Mouse (Mus musculus): Measurements from ENCODE around the gene Ndufb7. TPM values are rescaled to one million over a fixed set of nuclear protein-coding genes. Genes with fewer than 3 reads are reported as not detected.

Ndufb7 gene
- polyA plus RNA-seq, 1 experiment from 2014 or later: 304 TPM

DNA sequence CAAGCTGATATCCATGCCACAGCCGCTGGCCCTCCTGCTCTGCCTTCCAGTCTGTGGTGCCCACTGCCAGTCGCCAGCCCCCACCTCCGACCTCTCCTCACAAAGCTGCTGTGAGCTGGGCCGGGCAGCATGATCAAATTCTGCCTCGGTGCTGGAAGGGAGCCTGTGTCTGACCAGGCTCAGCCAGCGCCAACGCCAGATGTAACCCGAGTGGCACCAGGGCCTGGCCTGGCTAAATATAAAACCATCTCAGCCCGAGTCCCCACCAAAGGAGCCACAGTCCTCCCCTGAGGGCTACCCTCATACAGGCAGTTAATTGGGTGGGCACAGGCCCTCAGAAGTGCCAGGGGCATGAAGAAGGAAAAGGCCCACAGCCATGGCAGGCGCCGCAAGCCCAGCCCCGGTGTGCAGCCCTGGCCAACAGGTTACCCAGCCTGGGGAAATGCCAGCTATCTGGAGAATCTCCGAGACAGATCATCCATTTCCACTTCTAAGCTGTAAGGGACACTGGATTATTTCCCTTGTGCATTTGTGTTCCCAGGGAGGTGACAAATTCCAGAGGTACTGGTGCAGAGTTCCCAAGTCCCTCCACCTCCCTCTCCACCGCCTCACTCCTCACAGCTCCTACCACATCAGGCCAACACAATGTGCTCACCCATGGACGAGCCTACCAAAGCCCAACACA, 8.3 kb downstream of the Ndufb7 start:
- WGBS (ENCODE audit: insufficient replicate concordance): 88% methylated on average over 15 of the region's 15 CpGs
- Histone ChIP-seq H3K9me3 (ENCODE audit: low read length) (no peaks in the 10 kb centered on the region), H3K4me1 (ENCODE audit: insufficient read depth) (peaks cover 8% of the 10 kb centered on the region), H3K36me3 (replicated peaks; ENCODE audit: insufficient read depth, low read length) (peaks cover 24% of the 10 kb centered on the region), H3K9ac (replicated peaks) (no peak overlapping the region; the same call in 1 of the 2 replicates), H3K4me2 (ENCODE audit: low read depth, low read length) (no peak overlapping the region), H3K4me3 (ENCODE audit: low read depth, low read length) (no peak overlapping the region), H3K27ac (ENCODE audit: low read depth) (no peak overlapping the region), H3K27me3 (ENCODE audit: insufficient read depth, low read length) (no peaks in the 10 kb centered on the region)
- no peak for TF ChIP-seq EP300 (IDR thresholded peaks at IDR 0.05; ENCODE audit: low read depth)
- no peak for TF ChIP-seq CTCF (IDR thresholded peaks at IDR 0.05; ENCODE audit: low read depth)
- no peak for DNase-seq
- no peak for ATAC-seq

DNA sequence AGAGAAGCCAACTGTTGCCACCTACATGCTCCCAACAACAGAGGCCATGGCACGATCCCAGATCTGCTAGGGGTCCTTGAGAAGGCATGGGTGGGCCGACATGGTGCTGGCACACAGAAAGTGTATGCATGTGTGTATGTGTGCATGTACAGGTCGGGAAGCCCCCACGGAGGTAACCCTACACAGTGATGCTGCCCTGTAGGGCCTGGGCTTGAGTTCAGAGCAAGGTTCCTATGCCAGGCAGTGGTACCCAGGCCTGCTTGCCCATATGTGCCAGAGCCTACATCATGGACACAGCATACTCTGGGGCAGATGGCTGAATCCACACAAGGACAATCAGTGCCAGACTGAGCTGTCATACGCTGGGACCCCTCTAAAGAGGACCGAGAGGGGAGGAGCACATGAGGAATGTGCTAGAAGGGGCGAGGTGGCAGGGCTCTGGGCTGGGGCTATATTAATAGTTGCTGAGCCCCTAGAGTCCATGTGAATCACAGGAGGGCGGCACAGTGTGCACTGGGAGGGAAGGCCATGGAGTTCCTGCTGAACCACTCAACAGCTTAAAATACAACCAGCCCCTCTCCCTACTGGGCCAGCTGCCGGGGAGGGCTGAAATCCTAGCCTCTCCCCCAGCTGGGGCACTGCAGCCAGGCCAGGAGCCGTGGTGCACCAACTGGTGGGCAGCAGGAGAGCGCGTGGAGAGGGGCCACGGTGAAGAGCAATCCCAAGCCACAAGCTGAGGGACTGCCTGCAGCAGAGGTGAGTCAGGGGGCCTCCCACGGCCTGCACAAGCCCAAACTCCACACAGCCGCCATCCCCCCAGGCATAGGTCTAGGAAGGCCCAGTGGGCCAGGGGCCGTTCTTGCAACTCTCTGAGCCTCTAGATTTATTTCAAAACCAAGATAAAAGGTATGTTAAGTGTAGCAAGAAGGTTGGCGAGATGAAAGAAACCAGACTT, 9.4 kb downstream of the Ndufb7 start:
- ATAC-seq (no peak), DNase-seq (no peak)
- Histone ChIP-seq H3K9me3 (ENCODE audit: low read length) (no peaks in the 10 kb centered on the region), H3K27ac (ENCODE audit: low read depth) (no peak overlapping the region), H3K4me2 (ENCODE audit: low read depth, low read length) (no peak overlapping the region), H3K36me3 (replicated peaks; ENCODE audit: insufficient read depth, low read length) (peaks cover 24% of the 10 kb centered on the region), H3K4me3 (ENCODE audit: low read depth, low read length) (no peak overlapping the region), H3K9ac (replicated peaks) (no peak overlapping the region), H3K4me1 (ENCODE audit: insufficient read depth) (peaks cover 8% of the 10 kb centered on the region), H3K27me3 (ENCODE audit: insufficient read depth, low read length) (no peaks in the 10 kb centered on the region)
- 79% methylated on average over 17 of the region's 17 CpGs for WGBS (ENCODE audit: insufficient replicate concordance)
- TF ChIP-seq CTCF (IDR thresholded peaks at IDR 0.05; ENCODE audit: low read depth): no peak
- TF ChIP-seq EP300 (IDR thresholded peaks at IDR 0.05; ENCODE audit: low read depth): no peak

DNA sequence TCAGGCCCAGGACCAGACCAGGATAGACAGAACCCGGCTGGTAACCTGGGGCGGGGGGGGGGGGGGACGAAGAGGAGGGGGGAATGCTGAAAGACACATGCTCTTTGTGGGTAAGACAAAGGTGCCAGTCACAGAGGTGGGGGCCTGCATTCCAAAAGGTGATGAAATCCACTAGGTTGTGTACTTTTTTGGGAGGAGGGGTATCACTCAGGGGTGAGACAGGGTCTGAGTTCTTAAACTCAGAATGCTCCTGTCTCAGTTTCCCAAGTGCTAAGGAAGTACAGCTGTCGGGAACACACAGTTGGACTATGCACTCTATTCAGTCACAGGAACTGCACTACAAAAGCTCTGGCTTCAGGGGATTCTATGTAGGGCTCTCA, 10.0 kb downstream of the Ndufb7 start:
- 61% methylated on average over 3 of the region's 4 CpGs for WGBS (ENCODE audit: insufficient replicate concordance)
- Histone ChIP-seq H3K4me3 (ENCODE audit: low read depth, low read length) (no peak overlapping the region), H3K4me2 (ENCODE audit: low read depth, low read length) (no peak overlapping the region), H3K9me3 (ENCODE audit: low read length) (no peaks in the 10 kb centered on the region), H3K36me3 (replicated peaks; ENCODE audit: insufficient read depth, low read length) (peaks cover 21% of the 10 kb centered on the region), H3K27ac (ENCODE audit: low read depth) (0 out of 2 replicates have a peak overlapping the region, but pooled peaks have one; percentile 19), H3K4me1 (ENCODE audit: insufficient read depth) (peaks cover 8% of the 10 kb centered on the region), H3K9ac (replicated peaks) (no peak overlapping the region), H3K27me3 (ENCODE audit: insufficient read depth, low read length) (no peaks in the 10 kb centered on the region)
- DNase-seq (no peak), ATAC-seq (no peak)
- TF ChIP-seq CTCF (IDR thresholded peaks at IDR 0.05; ENCODE audit: low read depth) (no peak), EP300 (IDR thresholded peaks at IDR 0.05; ENCODE audit: low read depth) (no peak)

DNA sequence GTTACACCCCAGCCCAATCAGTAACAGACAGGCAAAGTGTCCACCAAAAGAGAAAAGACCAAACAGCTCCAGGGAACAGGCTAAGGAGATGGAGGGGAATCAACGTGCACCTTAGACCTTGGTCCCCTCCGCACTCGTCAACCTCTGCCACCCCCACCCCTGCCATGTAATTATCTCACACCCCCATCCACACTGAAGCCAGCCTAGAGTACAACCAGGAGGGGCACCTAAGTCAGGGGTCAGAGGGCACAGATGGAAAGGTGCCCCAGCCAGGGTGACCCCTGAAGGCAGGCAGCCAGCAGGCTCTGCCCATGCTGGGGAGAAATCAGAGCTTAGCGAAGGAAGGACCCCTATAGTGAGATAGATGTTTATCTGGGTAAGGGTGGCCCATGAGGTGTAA, 10.4 kb downstream of the Ndufb7 start:
- ATAC-seq: no peak
- Histone ChIP-seq H3K4me1 (ENCODE audit: insufficient read depth) (peaks cover 8% of the 10 kb centered on the region), H3K4me3 (ENCODE audit: low read depth, low read length) (no peak overlapping the region), H3K27ac (ENCODE audit: low read depth) (peak overlapping the region; percentile 19; the same call in 1 of the 2 replicates), H3K4me2 (ENCODE audit: low read depth, low read length) (no peak overlapping the region), H3K9me3 (ENCODE audit: low read length) (no peaks in the 10 kb centered on the region), H3K27me3 (ENCODE audit: insufficient read depth, low read length) (no peaks in the 10 kb centered on the region), H3K9ac (replicated peaks) (no peak overlapping the region), H3K36me3 (replicated peaks; ENCODE audit: insufficient read depth, low read length) (peaks cover 16% of the 10 kb centered on the region)
- peak; percentile 12 for DNase-seq
- WGBS (ENCODE audit: insufficient replicate concordance): 79% methylated on average over 4 of the region's 4 CpGs
- no peak for TF ChIP-seq EP300 (IDR thresholded peaks at IDR 0.05; ENCODE audit: low read depth)
- TF ChIP-seq CTCF (IDR thresholded peaks at IDR 0.05; ENCODE audit: low read depth): no peak

DNA sequence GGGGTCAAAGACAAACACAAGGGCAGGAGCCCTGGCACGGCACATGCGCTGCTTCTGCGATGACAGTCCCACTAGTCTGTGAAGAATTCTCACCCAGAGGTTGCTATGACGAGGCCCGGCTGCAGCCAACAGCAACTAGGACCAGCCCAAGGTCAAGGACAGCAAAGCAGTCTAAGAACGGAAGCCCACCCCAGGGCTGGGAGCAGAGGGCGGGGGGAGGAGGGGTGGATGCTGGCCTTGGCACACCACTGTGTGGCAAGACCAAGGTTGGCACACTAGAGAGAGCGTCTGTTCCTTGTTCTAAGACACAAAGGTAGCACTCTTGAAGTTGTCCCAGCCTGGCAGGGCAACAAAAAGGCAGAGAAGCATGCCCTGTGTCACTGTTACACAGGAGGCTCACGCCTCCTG, 10.9 kb downstream of the Ndufb7 start:
- DNase-seq (peak; percentile 17), ATAC-seq (no peak)
- H3K9me3 ChIP-seq (ENCODE audit: low read length): no peaks in the 10 kb centered on the region
- no peak overlapping the region for H3K4me3 ChIP-seq (ENCODE audit: low read depth, low read length)
- no peaks in the 10 kb centered on the region for H3K27me3 ChIP-seq (ENCODE audit: insufficient read depth, low read length)
- H3K4me1 ChIP-seq (ENCODE audit: insufficient read depth): peaks cover 8% of the 10 kb centered on the region
- TF ChIP-seq CTCF (IDR thresholded peaks at IDR 0.05; ENCODE audit: low read depth): no peak
- no peak for TF ChIP-seq EP300 (IDR thresholded peaks at IDR 0.05; ENCODE audit: low read depth)
- no peak overlapping the region for H3K9ac ChIP-seq (replicated peaks)
- H3K27ac ChIP-seq (ENCODE audit: low read depth): peak overlapping the region; percentile 30; the same call in 1 of the 2 replicates
- H3K36me3 ChIP-seq (replicated peaks; ENCODE audit: insufficient read depth, low read length): peaks cover 12% of the 10 kb centered on the region; the same call in 1 of the 2 replicates
- no peak overlapping the region for H3K4me2 ChIP-seq (ENCODE audit: low read depth, low read length)
- 68% methylated on average over 9 of the region's 9 CpGs for WGBS (ENCODE audit: insufficient replicate concordance)
